Mouse (Mus musculus) Muller cell, postnatal 12 days (primary cell): ENCODE results near the gene Synrg.

Source experiments
- DNase-seq: peaks from one replicate; pipeline ENCODE4 v3.0.0-alpha.2; 2015; ENCODE audit errors: inconsistent ontology term

The Synrg gene

DNA sequence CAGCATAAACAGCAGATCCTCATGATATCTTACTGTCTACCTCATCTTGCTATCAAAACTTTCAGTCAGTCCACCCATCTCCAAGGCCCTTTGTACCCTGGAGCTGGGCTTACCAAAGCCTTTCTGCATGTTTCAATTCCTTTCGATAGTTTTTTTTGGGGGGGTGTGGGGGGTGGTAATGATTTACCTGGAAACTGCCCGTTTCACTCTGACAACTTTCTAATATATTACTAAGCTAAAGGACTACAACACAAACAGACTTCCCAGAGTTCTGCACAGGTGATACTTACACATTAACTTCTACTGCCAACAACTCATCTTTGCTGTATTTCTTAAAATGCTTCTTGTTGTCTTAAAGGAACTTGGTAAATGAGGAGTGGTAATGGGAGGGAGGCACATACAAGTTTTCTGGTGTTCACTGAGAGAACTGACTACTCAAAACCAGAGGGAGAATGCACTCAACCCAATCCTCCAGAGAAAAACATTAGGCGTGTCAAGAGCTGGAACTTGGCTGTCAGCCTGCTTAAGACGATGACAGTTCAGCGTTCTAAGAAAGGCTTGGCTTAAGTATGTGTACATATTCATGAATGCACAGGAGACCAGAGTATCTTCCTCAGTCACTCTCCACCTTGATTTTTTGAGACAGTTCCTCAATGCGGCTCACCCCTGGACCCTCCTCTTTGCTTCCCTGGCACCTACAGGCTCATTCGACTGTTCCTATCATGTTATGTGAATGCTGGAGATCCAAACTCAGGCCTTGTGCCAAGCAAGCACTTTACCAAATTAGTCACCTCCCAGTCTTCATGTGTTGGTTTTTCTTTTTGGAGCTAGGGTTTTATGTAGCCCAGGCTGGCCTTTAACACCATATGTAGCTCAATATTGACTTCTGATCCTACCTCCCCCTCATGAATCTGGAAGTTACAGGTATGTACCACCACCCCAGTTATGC, 109.9 kb downstream of the Synrg start:
- no peak for DNase-seq

DNA sequence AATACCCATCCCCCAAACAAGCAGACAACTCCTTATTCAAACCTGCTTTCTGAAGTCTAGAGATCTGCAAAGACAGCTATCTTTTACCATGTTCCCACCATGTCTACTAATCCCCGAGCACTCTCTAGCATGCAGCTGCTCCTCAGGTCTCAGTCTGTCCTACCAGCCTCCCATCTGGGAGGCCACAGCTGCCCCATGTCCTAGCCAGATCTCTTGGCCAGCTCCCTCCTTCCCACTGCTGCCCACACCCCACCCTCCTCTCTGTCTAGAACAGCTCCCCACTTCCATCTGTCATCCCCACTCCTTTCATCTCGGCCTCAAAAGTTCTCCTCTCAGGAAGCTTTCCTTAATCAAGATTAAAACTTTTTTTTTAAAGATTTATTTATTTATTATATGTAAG, 112.8 kb downstream of the Synrg start:
- DNase-seq: no peak

DNA sequence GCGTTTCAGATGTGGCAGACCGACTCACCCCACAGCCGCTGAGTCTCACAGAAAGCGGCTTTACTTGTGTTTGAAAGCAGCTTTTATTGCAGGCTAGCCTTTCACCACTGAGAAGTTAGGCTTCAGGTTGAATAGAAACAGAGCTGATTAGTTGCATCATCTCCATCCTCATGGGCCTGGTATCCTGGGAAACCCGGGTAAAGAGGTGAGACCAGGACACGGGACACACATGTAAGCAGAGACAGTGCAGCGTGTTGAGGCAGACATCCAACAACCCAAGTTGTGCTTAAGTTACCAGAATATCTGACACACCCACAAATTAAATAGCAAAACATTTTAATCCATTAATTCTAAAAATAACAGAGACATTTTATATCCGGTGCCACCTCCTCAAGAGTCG, 114.4 kb downstream of the Synrg start:
- DNase-seq: no peak

DNA sequence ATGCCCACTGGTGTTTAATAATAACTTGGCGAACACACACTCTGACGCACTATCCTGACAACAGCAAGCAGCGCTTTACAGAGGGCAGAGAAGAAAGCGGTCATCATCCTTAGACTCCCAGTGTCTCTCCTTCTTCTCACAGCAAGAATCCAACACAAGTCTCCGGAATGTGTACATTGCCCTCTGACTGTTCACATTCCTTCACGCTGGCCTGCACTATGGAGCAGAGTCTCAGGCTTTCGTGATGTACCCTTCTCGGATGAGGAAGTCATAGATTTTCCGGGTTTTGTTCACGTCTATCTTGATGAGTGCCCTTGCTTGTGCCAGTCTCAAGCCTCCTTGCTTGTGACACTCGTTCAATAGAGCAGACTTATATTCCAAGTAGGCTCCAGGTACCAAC, 115.1 kb downstream of the Synrg start:
- DNase-seq: no peak

DNA sequence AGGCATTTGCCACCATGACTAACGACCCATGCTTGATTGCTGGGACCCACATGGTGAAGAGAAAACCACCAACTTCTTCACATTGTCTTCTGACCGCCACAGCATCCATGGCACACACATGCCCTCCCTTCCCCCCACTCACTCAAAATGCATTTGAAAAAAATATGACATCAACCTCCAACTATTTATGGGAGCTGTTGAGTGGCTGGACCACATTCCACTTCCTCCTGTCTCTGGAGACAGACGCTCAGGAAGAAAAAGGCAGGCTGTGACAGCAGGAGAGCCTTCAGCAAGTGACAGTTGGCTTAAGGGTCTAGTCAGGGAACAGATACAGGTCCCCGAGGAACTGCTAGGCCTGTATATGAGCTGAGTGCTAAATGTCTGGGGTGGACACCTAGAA, 115.7 kb downstream of the Synrg start:
- no peak for DNase-seq

DNA sequence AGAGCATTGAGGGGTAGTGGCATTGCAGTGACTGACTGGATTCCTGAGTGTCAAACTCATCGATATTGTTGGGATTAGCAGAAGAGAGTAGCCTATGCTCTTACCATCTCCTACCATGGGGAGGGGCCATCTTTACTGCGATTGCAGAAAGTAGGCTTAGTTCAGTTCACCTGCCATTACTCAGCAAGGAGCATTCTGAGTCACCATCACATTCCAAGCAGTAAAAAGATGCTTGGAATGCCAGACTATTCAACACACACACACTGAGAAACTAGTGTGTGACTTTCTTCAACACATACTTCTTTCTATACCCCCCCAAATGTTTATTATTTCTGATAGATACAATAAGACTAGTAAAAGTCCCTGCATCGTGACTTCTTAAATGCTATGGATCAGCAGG, 116.1 kb downstream of the Synrg start:
- no peak for DNase-seq

DNA sequence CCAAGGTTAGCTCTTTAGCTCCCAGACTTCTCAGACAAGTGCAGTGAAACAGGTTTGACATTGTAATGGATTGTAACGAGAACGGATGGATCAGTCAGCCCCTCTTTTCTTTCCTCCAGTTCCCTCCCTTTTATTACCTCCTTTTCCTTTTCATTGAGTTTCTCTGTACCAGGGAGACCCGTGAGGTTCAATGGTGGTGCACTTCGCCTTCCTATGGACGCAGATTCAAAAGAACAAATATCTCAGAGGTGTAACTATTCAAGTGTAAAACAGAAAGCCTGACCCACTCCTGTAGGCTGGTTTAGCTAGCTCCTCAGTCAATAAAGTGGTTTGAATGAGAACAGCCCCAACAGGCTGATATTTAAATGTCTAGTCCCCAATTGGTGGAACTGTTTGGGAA, 117.7 kb downstream of the Synrg start:
- no peak for DNase-seq

DNA sequence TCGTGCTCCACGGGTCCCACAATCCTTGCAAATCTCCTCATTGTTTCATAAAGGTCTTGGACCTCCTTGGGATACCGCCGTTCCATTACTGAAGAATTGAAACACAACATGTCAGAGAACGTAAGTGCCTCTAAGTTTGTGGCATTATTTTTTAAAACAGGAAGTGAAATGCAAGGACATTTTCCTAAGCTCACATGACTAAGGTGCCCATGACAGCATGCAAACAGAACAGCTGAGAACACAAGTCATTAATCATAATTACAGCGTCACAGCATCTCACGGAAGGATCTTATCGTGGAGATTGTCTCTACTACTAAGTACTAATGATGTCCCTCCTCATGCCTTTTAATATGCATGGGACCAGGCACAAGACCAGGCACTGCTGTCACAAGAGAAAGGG, 126.3 kb downstream of the Synrg start:
- DNase-seq: no peak
